Mouse (Mus musculus): ENCODE measurements around the gene Ginm1. TPM values are rescaled to one million over a fixed set of nuclear protein-coding genes. Genes with fewer than 3 reads are reported as not detected.

Ginm1 gene
- total RNA-seq, 2 experiments from 2014 or later: 21.5 to 48.8 TPM

- no peak for ATAC-seq (replicated peaks; ENCODE audit: low FRiP score, low TSS enrichment, poor library complexity, severe bottlenecking)
Measured at GRCm38 (mm10) chr10:7727011-7727410, 65.6 kb downstream of the Ginm1 start.

GRCm38 (mm10) chr10:7726501-7726812 is 66.2 kb downstream of the Ginm1 start:
- no peak for ATAC-seq (replicated peaks; ENCODE audit: low FRiP score, low TSS enrichment, poor library complexity, severe bottlenecking)

- peak; percentile 99 for ATAC-seq (replicated peaks; ENCODE audit: low FRiP score, low TSS enrichment, poor library complexity, severe bottlenecking)
Measured at GRCm38 (mm10) chr10:7725751-7726500, 66.7 kb downstream of the Ginm1 start, which contains the start of gene Katna1. Gene Katna1 (plus strand): TSS chr10:7726000.

Other genes with a start within 250 kb of the Ginm1 start
- 3.2 and 4.0 TPM in 2 replicates for gene Lrp11, start 203.0 kb downstream of the Ginm1 start, total RNA-seq (2014; fragmentation: Nextera tagmentation)
- 0.61 and 5.2 TPM in 2 replicates for gene Lrp11, start 203.0 kb downstream of the Ginm1 start, total RNA-seq (2017)
- 53.1 and 54.8 TPM in 2 replicates for gene Nup43, start 125.3 kb downstream of the Ginm1 start, total RNA-seq (2014; fragmentation: Nextera tagmentation)
- gene Nup43, start 125.3 kb downstream of the Ginm1 start, total RNA-seq (2017): 23.9 and 64.8 TPM in 2 replicates
- 75.4 and 83.6 TPM in 2 replicates for gene Pcmt1, start 111.7 kb downstream of the Ginm1 start, total RNA-seq (2014; fragmentation: Nextera tagmentation)
- 106 and 110 TPM in 2 replicates for gene Pcmt1, start 111.7 kb downstream of the Ginm1 start, total RNA-seq (2017)
- gene Lats1, start 111.6 kb downstream of the Ginm1 start, total RNA-seq (2014; fragmentation: Nextera tagmentation): 18.3 and 21.3 TPM in 2 replicates
- gene Lats1, start 111.6 kb downstream of the Ginm1 start, total RNA-seq (2017): 13.5 and 15.8 TPM in 2 replicates
- 39.7 and 87.9 TPM in 2 replicates for gene Katna1, start 66.8 kb downstream of the Ginm1 start, total RNA-seq (2014; fragmentation: Nextera tagmentation)
- 56.3 and 70.3 TPM in 2 replicates for gene Katna1, start 66.8 kb downstream of the Ginm1 start, total RNA-seq (2017)
- 34.5 and 36.4 TPM in 2 replicates for gene Ppil4, start 67 bp upstream of the Ginm1 start, total RNA-seq (2014; fragmentation: Nextera tagmentation)
- gene Ppil4, start 67 bp upstream of the Ginm1 start, total RNA-seq (2017): 111 and 112 TPM in 2 replicates
- 0.62 TPM in 1 of 2 replicates, not detected in the other for gene Zc3h12d, start 39.6 kb upstream of the Ginm1 start, total RNA-seq (2014; fragmentation: Nextera tagmentation)
- not detected in 2 replicates for gene Zc3h12d, start 39.6 kb upstream of the Ginm1 start, total RNA-seq (2017)
- 61.1 and 115 TPM in 2 replicates for gene Tab2, start 163.4 kb upstream of the Ginm1 start, total RNA-seq (2014; fragmentation: Nextera tagmentation)
- gene Tab2, start 163.4 kb upstream of the Ginm1 start, total RNA-seq (2017): 53.7 and 59.2 TPM in 2 replicates